Mouse (Mus musculus) natural killer cell, adult 2 months (primary cell): ENCODE results near the gene Cmtm7.

ENCODE experiments used
- DNase-seq, 2 experiments: peaks; one replicate each; pipeline ENCODE4 v3.0.0; 2022; ENCODE audit warnings: low spot score in 2 of 2

The Cmtm7 gene

GRCm38 (mm10) chr9:114767030-114767429, 14.6 kb downstream of the Cmtm7 start:
- DNase-seq: no peak

GRCm38 (mm10) chr9:114763341-114763740, 18.3 kb downstream of the Cmtm7 start:
- no peak for DNase-seq

- DNase-seq: no peak
Observed at GRCm38 (mm10) chr9:114761848-114762247, 19.8 kb downstream of the Cmtm7 start.

GRCm38 (mm10) chr9:114760353-114760752, 21.3 kb downstream of the Cmtm7 start:
- peak in 1 of 2 experiments; percentile 45 for DNase-seq

- DNase-seq: no peak
Observed at GRCm38 (mm10) chr9:114759886-114760285, 21.8 kb downstream of the Cmtm7 start.

GRCm38 (mm10) chr9:114758801-114759200, 22.9 kb downstream of the Cmtm7 start:
- no peak for DNase-seq

- no peak for DNase-seq
Observed at GRCm38 (mm10) chr9:114758272-114758671, 23.4 kb downstream of the Cmtm7 start.

- peak; percentile 97 for DNase-seq
Observed at GRCm38 (mm10) chr9:114752863-114753484, 28.7 kb downstream of the Cmtm7 start.

- DNase-seq: peak in 1 of 2 experiments; percentile 76
Observed at GRCm38 (mm10) chr9:114752311-114752710, 29.3 kb downstream of the Cmtm7 start.

- DNase-seq: no peak
Observed at GRCm38 (mm10) chr9:114751582-114751981, 30.1 kb downstream of the Cmtm7 start.

- DNase-seq: no peak
Observed at GRCm38 (mm10) chr9:114747466-114747865, 34.2 kb downstream of the Cmtm7 start.

GRCm38 (mm10) chr9:114747012-114747411, 34.6 kb downstream of the Cmtm7 start:
- DNase-seq: no peak

GRCm38 (mm10) chr9:114745654-114746053, 36.0 kb downstream of the Cmtm7 start:
- no peak for DNase-seq

GRCm38 (mm10) chr9:114745163-114745562, 36.5 kb downstream of the Cmtm7 start:
- DNase-seq: no peak

GRCm38 (mm10) chr9:114742731-114743130, 38.9 kb downstream of the Cmtm7 start:
- peak in 1 of 2 experiments; percentile 58 for DNase-seq

- no peak for DNase-seq
Observed at GRCm38 (mm10) chr9:114740336-114740735, 41.3 kb downstream of the Cmtm7 start.

GRCm38 (mm10) chr9:114736442-114736841, 45.2 kb downstream of the Cmtm7 start:
- no peak for DNase-seq

GRCm38 (mm10) chr9:114733238-114733637, 48.4 kb downstream of the Cmtm7 start:
- no peak for DNase-seq

GRCm38 (mm10) chr9:114731871-114732682, 49.6 kb downstream of the Cmtm7 start:
- peak; percentile 12 to 56 for DNase-seq

- peak; percentile 98 to 99 for DNase-seq
Observed at GRCm38 (mm10) chr9:114731011-114731755, 50.5 kb downstream of the Cmtm7 start, which contains the start of gene Cmtm6. Gene Cmtm6 (plus strand): TSS chr9:114731116.

- peak; percentile 25 to 49 for DNase-seq
Observed at GRCm38 (mm10) chr9:114729911-114730805, 51.5 kb downstream of the Cmtm7 start.
